10 mouse cellular contexts compared by ENCODE assay signal in genomic region chr14:25979242-25979941, GRCm38 (mm10). TPM values are rescaled to one million over a fixed set of nuclear protein-coding genes. Genes with fewer than 3 reads are reported as not detected.
A peak's percentile ranks its signal among the peaks of the same experiment; 100 is the strongest.
DNase-seq lines count a peak whose midpoint lies in the region; ATAC-seq and TF ChIP-seq lines count a peak whose summit lies in the region.
"Not testable (repeated sequence)": the region's sequence is repeated elsewhere in the genome, so short reads cannot be mapped to it uniquely, and the experiment has no call there.
"Had no signal": no experiment of that assay in that cellular context is flagged by ENCODE, and none has a peak within 500 bp of the region (broad histone marks: within the 10 kb centered on the region; RNA-seq: fewer than 3 reads in every experiment).

No protein-coding gene starts in this region.

- not testable (repeated sequence) for ATAC-seq in embryonic facial prominence, embryonic 15.5 days (ENCODE audit: insufficient number of reproducible peaks, low FRiP score, low TSS enrichment, low read depth); heart, embryonic 11.5 days (replicated peaks; ENCODE audit: insufficient number of reproducible peaks, low FRiP score, low TSS enrichment); kidney, embryonic 16.5 days (ENCODE audit: low FRiP score, low TSS enrichment); stomach, embryonic 16.5 days (ENCODE audit: insufficient read depth, low FRiP score)
- ATAC-seq in hindbrain, embryonic 13.5 days (ENCODE audit: low FRiP score), result peak; percentile 73
- peak; percentile 26; the same call in 1 of the 2 replicates for ATAC-seq in lung, embryonic 14.5 days (ENCODE audit: insufficient read depth)

- H3K27me3 ChIP-seq in embryonic facial prominence, embryonic 15.5 days; heart, embryonic 11.5 days (ENCODE audit: control insufficient read depth, insufficient read depth, low read length); hindbrain, embryonic 13.5 days; kidney, embryonic 16.5 days (ENCODE audit: insufficient read depth, low read length); lung, embryonic 14.5 days (ENCODE audit: insufficient read depth, low read length); stomach, embryonic 16.5 days (ENCODE audit: control insufficient read depth, insufficient read depth, low read length): not testable (repeated sequence)

- TF ChIP-seq CTCF in brain, embryonic 14.5 days (IDR thresholded peaks at IDR 0.05; ENCODE audit: borderline replicate concordance, extremely low read depth, insufficient read depth, insufficient read length); lung, embryonic 14.5 days (IDR thresholded peaks at IDR 0.05; ENCODE audit: low read depth): not testable (repeated sequence)

- not testable (repeated sequence) for H3K9me3 ChIP-seq in embryonic facial prominence, embryonic 15.5 days (replicated peaks); heart, embryonic 11.5 days (replicated peaks; ENCODE audit: control insufficient read depth, low read length); hindbrain, embryonic 13.5 days; kidney, embryonic 16.5 days (ENCODE audit: low read length); lung, embryonic 14.5 days (ENCODE audit: low read depth, low read length); stomach, embryonic 16.5 days (replicated peaks; ENCODE audit: control insufficient read depth, low read length)

- peak overlapping the region; percentile 36; the same call in 1 of the 2 replicates for H3K4me2 ChIP-seq in embryonic facial prominence, embryonic 15.5 days (replicated peaks)
- not testable (repeated sequence) for H3K4me2 ChIP-seq in heart, embryonic 11.5 days
- peak overlapping the region; percentile 43 for H3K4me2 ChIP-seq in hindbrain, embryonic 13.5 days
- H3K4me2 ChIP-seq in kidney, embryonic 16.5 days (replicated peaks; ENCODE audit: low read depth, low read length), result peak overlapping the region; percentile 47
- H3K4me2 ChIP-seq in lung, embryonic 14.5 days, result peak overlapping the region; percentile 47
- H3K4me2 ChIP-seq in stomach, embryonic 16.5 days (ENCODE audit: low read depth, low read length), result peak overlapping the region; percentile 44; the same call in 1 of the 2 replicates

- TF ChIP-seq POLR2A in brain, embryonic 14.5 days (IDR thresholded peaks at IDR 0.05; ENCODE audit: borderline replicate concordance, extremely low read depth, insufficient read depth, insufficient read length, poor library complexity, severe bottlenecking), result not testable (repeated sequence)

- 2% methylated on average over 8 of the region's 13 CpGs for WGBS in embryonic facial prominence, embryonic 15.5 days
- WGBS in heart, embryonic 11.5 days (ENCODE audit: insufficient replicate concordance), result under 1% methylated on average over 8 of the region's 13 CpGs
- WGBS in hindbrain, embryonic 13.5 days, result 0% methylated on average over 7 of the region's 13 CpGs
- WGBS in kidney, embryonic 16.5 days, result 1% methylated on average over 7 of the region's 13 CpGs
- WGBS in lung, embryonic 14.5 days, result 1% methylated on average over 7 of the region's 13 CpGs
- WGBS in stomach, embryonic 16.5 days, result 3% methylated on average over 7 of the region's 13 CpGs

- not testable (repeated sequence) for H3K4me1 ChIP-seq in embryonic facial prominence, embryonic 15.5 days; heart, embryonic 11.5 days (ENCODE audit: control insufficient read depth, insufficient read depth, low read length); hindbrain, embryonic 13.5 days (replicated peaks); kidney, embryonic 16.5 days (ENCODE audit: insufficient read depth, low read length); lung, embryonic 14.5 days (ENCODE audit: insufficient read depth); stomach, embryonic 16.5 days (ENCODE audit: control insufficient read depth, insufficient read depth, low read length)

- peak overlapping the region; percentile 83 for H3K27ac ChIP-seq in embryonic facial prominence, embryonic 15.5 days (replicated peaks)
- peak overlapping the region; percentile 73; the same call in 1 of the 2 replicates for H3K27ac ChIP-seq in heart, embryonic 11.5 days (ENCODE audit: low read depth, low read length)
- peak overlapping the region; percentile 94 for H3K27ac ChIP-seq in hindbrain, embryonic 13.5 days
- H3K27ac ChIP-seq in kidney, embryonic 16.5 days (ENCODE audit: low read length), result not testable (repeated sequence)
- H3K27ac ChIP-seq in lung, embryonic 14.5 days (ENCODE audit: low read depth), result peak overlapping the region; percentile 76; the same call in 1 of the 2 replicates
- H3K27ac ChIP-seq in stomach, embryonic 16.5 days (ENCODE audit: low read length), result peak overlapping the region; percentile 67

- not testable (repeated sequence) for H3K36me3 ChIP-seq in embryonic facial prominence, embryonic 15.5 days; heart, embryonic 11.5 days (ENCODE audit: control insufficient read depth, insufficient read depth, low read length); hindbrain, embryonic 13.5 days; kidney, embryonic 16.5 days (ENCODE audit: insufficient read depth, low read length); lung, embryonic 14.5 days (ENCODE audit: insufficient read depth); stomach, embryonic 16.5 days (ENCODE audit: control insufficient read depth, insufficient read depth, low read length)

- H3K4me3 ChIP-seq in embryonic facial prominence, embryonic 15.5 days (replicated peaks), result peak overlapping the region; percentile 28
- H3K4me3 ChIP-seq in heart, embryonic 11.5 days (ENCODE audit: low read depth, low read length); lung, embryonic 14.5 days (ENCODE audit: low read depth, low read length): not testable (repeated sequence)
- H3K4me3 ChIP-seq in hindbrain, embryonic 13.5 days, result peak overlapping the region; percentile 31
- peak overlapping the region; percentile 35 for H3K4me3 ChIP-seq in kidney, embryonic 16.5 days (ENCODE audit: low read length)
- peak overlapping the region; percentile 29; the same call in 1 of the 2 replicates for H3K4me3 ChIP-seq in stomach, embryonic 16.5 days (replicated peaks; ENCODE audit: low read length)

- not testable (repeated sequence) for H3K9ac ChIP-seq in embryonic facial prominence, embryonic 15.5 days; kidney, embryonic 16.5 days (replicated peaks; ENCODE audit: low read length); lung, embryonic 14.5 days
- 0 out of 2 replicates have a peak overlapping the region, but pooled peaks have one; percentile 46 for H3K9ac ChIP-seq in heart, embryonic 11.5 days (ENCODE audit: low read depth, low read length)
- peak overlapping the region; percentile 61; the same call in 1 of the 2 replicates for H3K9ac ChIP-seq in hindbrain, embryonic 13.5 days
- H3K9ac ChIP-seq in stomach, embryonic 16.5 days (ENCODE audit: low read length), result peak overlapping the region; percentile 48; the same call in 1 of the 2 replicates

- DNase-seq in brain, embryonic 14.5 days (ENCODE audit: low read depth), result peak; percentile 54
- DNase-seq in lung, embryonic 14.5 days, result peak; percentile 16
- peak; percentile 35 for DNase-seq in neural tube, embryonic 10.5 days (ENCODE audit: extremely low spot score, low spot score)

RNA-seq across cellular contexts. Expression of gene Duxbl1, which starts 1.0 kb away (rescaled TPM):
- 8.7 and 8.8 TPM in 2 replicates for polyA plus RNA-seq in brain, embryonic 14.5 days (2012; rRNA removed)
- 1.00 and 2.8 TPM in 2 replicates for polyA plus RNA-seq in embryonic facial prominence, embryonic 15.5 days (2015; fragmentation: Nextera tagmentation; extraction: Ambion mirVana)
- 0.39 TPM in 1 of 2 replicates, not detected in the other for polyA plus RNA-seq in heart, embryonic 11.5 days (2014; fragmentation: Nextera tagmentation; extraction: Ambion mirVana)
- 4.9 and 5.7 TPM in 2 replicates for polyA plus RNA-seq in hindbrain, embryonic 13.5 days (2015; fragmentation: Nextera tagmentation; extraction: Ambion mirVana)
- 1.0 and 1.1 TPM in 2 replicates for polyA plus RNA-seq in kidney, embryonic 16.5 days (2015; fragmentation: Nextera tagmentation; extraction: Ambion mirVana)
- 0.68 and 2.0 TPM in 2 replicates for polyA plus RNA-seq in lung, embryonic 14.5 days (2014; fragmentation: Nextera tagmentation; extraction: Ambion mirVana)
- 1.3 and 2.2 TPM in 2 replicates for polyA plus RNA-seq in stomach, embryonic 16.5 days (2015; fragmentation: Nextera tagmentation; extraction: Ambion mirVana)
- polyA plus RNA-seq: G1E had no signal

RNA-seq across cellular contexts. Expression of gene Cphx1, which starts 41.3 kb away (rescaled TPM):
- 0.09 TPM in 1 of 2 replicates, not detected in the other for polyA plus RNA-seq in brain, embryonic 14.5 days (2012; rRNA removed)
- polyA plus RNA-seq in embryonic facial prominence, embryonic 15.5 days (2015; fragmentation: Nextera tagmentation; extraction: Ambion mirVana), result 0.09 TPM in 1 of 2 replicates, not detected in the other
- not detected in 2 replicates for polyA plus RNA-seq in heart, embryonic 11.5 days (2014; fragmentation: Nextera tagmentation; extraction: Ambion mirVana)
- not detected in 2 replicates for polyA plus RNA-seq in hindbrain, embryonic 13.5 days (2015; fragmentation: Nextera tagmentation; extraction: Ambion mirVana)
- 0.17 TPM in 1 of 2 replicates, not detected in the other for polyA plus RNA-seq in kidney, embryonic 16.5 days (2015; fragmentation: Nextera tagmentation; extraction: Ambion mirVana)
- polyA plus RNA-seq in lung, embryonic 14.5 days (2014; fragmentation: Nextera tagmentation; extraction: Ambion mirVana), result not detected in 2 replicates
- 0.14 TPM in 1 of 2 replicates, not detected in the other for polyA plus RNA-seq in stomach, embryonic 16.5 days (2015; fragmentation: Nextera tagmentation; extraction: Ambion mirVana)
- polyA plus RNA-seq: G1E; lung, adult 2 months had no signal

RNA-seq across cellular contexts. Expression of gene Tmem254a, which starts 51.9 kb away (rescaled TPM):
- polyA plus RNA-seq in brain, embryonic 14.5 days (2012; rRNA removed), result 3.0 and 3.4 TPM in 2 replicates
- 2.2 and 3.7 TPM in 2 replicates for polyA plus RNA-seq in embryonic facial prominence, embryonic 15.5 days (2015; fragmentation: Nextera tagmentation; extraction: Ambion mirVana)
- 1.4 and 3.7 TPM in 2 replicates for polyA plus RNA-seq in heart, embryonic 11.5 days (2014; fragmentation: Nextera tagmentation; extraction: Ambion mirVana)
- polyA plus RNA-seq in hindbrain, embryonic 13.5 days (2015; fragmentation: Nextera tagmentation; extraction: Ambion mirVana), result 2.9 and 3.0 TPM in 2 replicates
- polyA plus RNA-seq in kidney, embryonic 16.5 days (2015; fragmentation: Nextera tagmentation; extraction: Ambion mirVana), result 1.5 and 2.2 TPM in 2 replicates
- 1.6 and 4.5 TPM in 2 replicates for polyA plus RNA-seq in lung, embryonic 14.5 days (2014; fragmentation: Nextera tagmentation; extraction: Ambion mirVana)
- polyA plus RNA-seq in stomach, embryonic 16.5 days (2015; fragmentation: Nextera tagmentation; extraction: Ambion mirVana), result 6.5 and 7.0 TPM in 2 replicates
